Comparison of ENCODE assay signal across 27 mouse cellular contexts in the genomic region with DNA sequence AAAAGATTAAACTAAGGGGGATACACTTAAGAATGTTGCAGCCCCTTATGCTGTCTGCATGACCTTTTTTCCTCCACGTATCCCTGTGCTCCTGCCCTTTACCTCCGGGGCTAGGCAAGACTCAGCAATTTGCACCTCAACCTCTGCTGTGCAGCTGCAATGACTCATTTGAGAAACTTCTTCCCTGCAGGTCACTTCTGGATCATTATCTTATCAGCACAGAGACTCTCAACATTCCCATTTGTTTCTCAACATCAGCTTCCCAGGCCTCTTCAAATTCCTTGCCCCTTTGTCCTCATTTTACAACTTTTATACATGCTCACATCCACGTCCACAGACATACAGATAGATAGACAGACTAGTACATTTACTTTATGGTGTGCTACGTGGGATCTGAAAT. TPM values are rescaled to one million over a fixed set of nuclear protein-coding genes. Genes with fewer than 3 reads are reported as not detected.
DNase-seq lines count a peak whose midpoint lies in the region; ATAC-seq and TF ChIP-seq lines count a peak whose summit lies in the region.
"Had no signal": no experiment of that assay in that cellular context is flagged by ENCODE, and none has a peak within 500 bp of the region (broad histone marks: within the 10 kb centered on the region; RNA-seq: fewer than 3 reads in every experiment).

No protein-coding gene starts in this region.

- peak; percentile 6 for DNase-seq in lung, postnatal 0 days (ENCODE audit: low spot score)
- no peak for DNase-seq in lung, postnatal 14 days
- no peak for DNase-seq in left cerebral cortex, postnatal 4 days
- DNase-seq: adrenal gland, adult 8-10 months; adrenal gland, postnatal 14 days; adrenal gland, postnatal 36 days; cerebellum, adult 11 months; cerebellum, adult 18-20 months; cerebellum, adult 8-10 months; cerebellum, adult 9-11 months; cerebellum, postnatal 14 days; cerebellum, postnatal 36 days; embryo, embryonic 11 days had no signal

- intact Hi-C loops in left cerebral cortex, postnatal 4 days (cut with DNase I), result no loop called here

- 44% methylated on average over 4 of the region's 4 CpGs for WGBS in lung, postnatal 0 days
- WGBS in intestine, embryonic 15.5 days, result 51% methylated on average over 4 of the region's 4 CpGs
- WGBS in intestine, postnatal 0 days, result 47% methylated on average over 4 of the region's 4 CpGs

- TF ChIP-seq CTCF in lung, postnatal 0 days (IDR thresholded peaks at IDR 0.05), result no peak
- no peak for TF ChIP-seq CTCF in intestine, postnatal 0 days (IDR thresholded peaks at IDR 0.05; ENCODE audit: low read depth)

- H3K4me2 ChIP-seq in lung, postnatal 0 days (replicated peaks; ENCODE audit: low read depth, low read length), result no peak overlapping the region
- H3K4me2 ChIP-seq in intestine, embryonic 15.5 days (replicated peaks), result no peak overlapping the region
- H3K4me2 ChIP-seq in intestine, postnatal 0 days (replicated peaks; ENCODE audit: low read depth), result no peak overlapping the region
- H3K4me2 ChIP-seq: embryonic facial prominence, embryonic 13.5 days; embryonic facial prominence, embryonic 15.5 days; forebrain, embryonic 12.5 days had no signal

- peak; percentile 59 for TF ChIP-seq EP300 in lung, postnatal 0 days (IDR thresholded peaks at IDR 0.05)

- H3K27me3 ChIP-seq in lung, postnatal 0 days (replicated peaks; ENCODE audit: insufficient read depth, low read length), result no peaks in the 10 kb centered on the region
- no peaks in the 10 kb centered on the region for H3K27me3 ChIP-seq in intestine, embryonic 15.5 days (replicated peaks)
- no peaks in the 10 kb centered on the region for H3K27me3 ChIP-seq in intestine, postnatal 0 days (replicated peaks; ENCODE audit: control insufficient read depth, insufficient read depth, low read length)
- H3K27me3 ChIP-seq: embryonic facial prominence, embryonic 13.5 days; embryonic facial prominence, embryonic 15.5 days; forebrain, embryonic 12.5 days had no signal

- H3K9me3 ChIP-seq in lung, postnatal 0 days (ENCODE audit: low read length), result no peaks in the 10 kb centered on the region
- no peaks in the 10 kb centered on the region for H3K9me3 ChIP-seq in intestine, embryonic 15.5 days
- H3K9me3 ChIP-seq in intestine, postnatal 0 days (ENCODE audit: control insufficient read depth), result no peaks in the 10 kb centered on the region
- H3K9me3 ChIP-seq: embryonic facial prominence, embryonic 13.5 days; embryonic facial prominence, embryonic 15.5 days; forebrain, embryonic 10.5 days; forebrain, embryonic 12.5 days; G1E had no signal

- no peak overlapping the region for H3K9ac ChIP-seq in lung, postnatal 0 days (replicated peaks; ENCODE audit: low read depth)
- no peak overlapping the region for H3K9ac ChIP-seq in intestine, embryonic 15.5 days
- H3K9ac ChIP-seq in intestine, postnatal 0 days (ENCODE audit: low read depth, low read length), result no peak overlapping the region
- H3K9ac ChIP-seq: embryonic facial prominence, embryonic 13.5 days; embryonic facial prominence, embryonic 15.5 days; forebrain, embryonic 12.5 days had no signal

- H3K4me1 ChIP-seq in lung, postnatal 0 days (ENCODE audit: insufficient read depth, low read depth, low read length), result no peaks in the 10 kb centered on the region
- H3K4me1 ChIP-seq in intestine, embryonic 15.5 days (replicated peaks), result no peaks in the 10 kb centered on the region
- H3K4me1 ChIP-seq in intestine, postnatal 0 days (replicated peaks; ENCODE audit: control insufficient read depth, insufficient read depth, low read length), result no peaks in the 10 kb centered on the region
- H3K4me1 ChIP-seq: embryonic facial prominence, embryonic 13.5 days; embryonic facial prominence, embryonic 15.5 days; forebrain, embryonic 10.5 days; forebrain, embryonic 12.5 days had no signal

- no peak overlapping the region for H3K27ac ChIP-seq in lung, postnatal 0 days (ENCODE audit: low read length)
- no peak overlapping the region for H3K27ac ChIP-seq in intestine, embryonic 15.5 days
- no peak overlapping the region for H3K27ac ChIP-seq in intestine, postnatal 0 days (ENCODE audit: low read depth, low read length)
- H3K27ac ChIP-seq: embryonic facial prominence, embryonic 13.5 days; embryonic facial prominence, embryonic 15.5 days; forebrain, embryonic 10.5 days; forebrain, embryonic 12.5 days had no signal

- H3K4me3 ChIP-seq in lung, postnatal 0 days (ENCODE audit: low read depth, low read length), result no peak overlapping the region
- H3K4me3 ChIP-seq in intestine, embryonic 15.5 days (replicated peaks), result no peak overlapping the region
- H3K4me3 ChIP-seq in intestine, postnatal 0 days (ENCODE audit: low read depth, low read length), result no peak overlapping the region
- H3K4me3 ChIP-seq: embryonic facial prominence, embryonic 13.5 days; embryonic facial prominence, embryonic 15.5 days; erythroblast, embryonic 14.5 days; forebrain, embryonic 10.5 days; forebrain, embryonic 12.5 days had no signal

- H3K36me3 ChIP-seq in lung, postnatal 0 days (ENCODE audit: insufficient read depth, low read length), result no peaks in the 10 kb centered on the region
- no peaks in the 10 kb centered on the region for H3K36me3 ChIP-seq in intestine, embryonic 15.5 days
- H3K36me3 ChIP-seq in intestine, postnatal 0 days (ENCODE audit: control insufficient read depth, insufficient read depth), result no peaks in the 10 kb centered on the region
- H3K36me3 ChIP-seq: embryonic facial prominence, embryonic 13.5 days; embryonic facial prominence, embryonic 15.5 days; forebrain, embryonic 10.5 days; forebrain, embryonic 12.5 days; G1E had no signal

- ATAC-seq in lung, postnatal 0 days, result peak; percentile 33; the same call in 1 of the 2 replicates
- ATAC-seq in intestine, embryonic 15.5 days, result peak; percentile 62; the same call in 1 of the 2 replicates
- ATAC-seq in intestine, postnatal 0 days, result peak; percentile 49; the same call in 1 of the 2 replicates
- no peak for ATAC-seq in inflammation-experienced regulatory T-cells, adult 6 months
- ATAC-seq in cerebellum, adult (ENCODE audit: insufficient number of reproducible peaks, low FRiP score, low TSS enrichment), result no peak
- ATAC-seq: activated CD4-positive, CD25-positive, alpha-beta regulatory T cell, adult 4 months; forebrain, embryonic 14.5 days; forebrain, embryonic 16.5 days; Patski had no signal

RNA-seq across cellular contexts. Expression of gene Hdx, which starts 51.9 kb away (rescaled TPM):
- 0.37 and 0.48 TPM in 2 replicates for polyA plus RNA-seq in lung, postnatal 0 days (2015; fragmentation: Nextera tagmentation; extraction: Ambion mirVana)
- polyA plus RNA-seq in intestine, embryonic 15.5 days (2015; fragmentation: Nextera tagmentation; extraction: Ambion mirVana), result 0.43 and 0.64 TPM in 2 replicates
- polyA plus RNA-seq in intestine, postnatal 0 days (2015; fragmentation: Nextera tagmentation; extraction: Ambion mirVana), result 0.21 and 0.25 TPM in 2 replicates
- polyA plus RNA-seq in inflammation-experienced regulatory T-cells, adult 6 months (2017; shearing (Covaris generic)), result not detected
- total RNA-seq in left cerebral cortex, postnatal 4 days (2021), result 1 to 10 TPM; 4.8 to 4.9 TPM
- polyA plus RNA-seq: activated CD4-positive, CD25-positive, alpha-beta regulatory T cell, adult 4 months; erythroblast, embryonic 14.5 days; G1E; Patski had no signal

Comparison
In these comparisons a context has a peak if more than half of its experiments do, and no peak if none do; other contexts are left out.
1. ATAC-seq: peak in lung, postnatal 0 days (single experiment), intestine, embryonic 15.5 days (single experiment) and intestine, postnatal 0 days (single experiment); none in inflammation-experienced regulatory T-cells, adult 6 months (single experiment) and cerebellum, adult (single experiment).